Mouse (Mus musculus) liver, embryonic 16.5 days (tissue): Measurements from ENCODE around the gene Rnf227. TPM values are rescaled to one million over a fixed set of nuclear protein-coding genes. Genes with fewer than 3 reads are reported as not detected.
A peak's percentile ranks its signal among the peaks of the same experiment; 100 is the strongest.

Source experiments
- ATAC-seq: fragments of 200-750 bp; cut with Nextera tagmentation; 2 replicates; pipeline ENCODE4 v1.8.0; 2017; ENCODE audit warnings: low read depth, mild to moderate bottlenecking, moderate number of reproducible peaks, moderate library complexity
- H3K27ac ChIP-seq: fragments of 300-500 bp; sonication (generic); 2 replicates; pipeline ENCODE4 v1.5.1; 2014; ENCODE audit warnings: mild to moderate bottlenecking, low read length
- H3K27me3 ChIP-seq: fragments of 300-500 bp; sonication (generic); 2 replicates; pipeline ENCODE4 v1.6.1; 2014; ENCODE audit warnings: low read depth, low read length, mixed read lengths; ENCODE audit not compliant: control insufficient read depth, insufficient read depth
- H3K36me3 ChIP-seq: fragments of 300-500 bp; sonication (generic); 2 replicates; pipeline ENCODE4 v1.6.1; 2014; ENCODE audit warnings: mild to moderate bottlenecking; ENCODE audit not compliant: control insufficient read depth, insufficient read depth
- H3K4me1 ChIP-seq: fragments of 300-500 bp; sonication (generic); 2 replicates; pipeline ENCODE4 v1.6.1; 2014; ENCODE audit warnings: low read depth, low read length, mixed read lengths; ENCODE audit not compliant: control insufficient read depth
- H3K4me2 ChIP-seq: fragments of 300-500 bp; sonication (generic); 2 replicates; pipeline ENCODE4 v1.6.1; 2014; ENCODE audit warnings: low read depth, low read length, mixed read lengths
- H3K4me3 ChIP-seq: fragments of 300-500 bp; sonication (generic); 2 replicates; pipeline ENCODE4 v1.5.1; 2014; ENCODE audit warnings: low read depth, mild to moderate bottlenecking, low read length
- H3K9ac ChIP-seq: fragments of 300-500 bp; sonication (generic); 2 replicates; pipeline ENCODE4 v1.6.1; 2014; ENCODE audit warnings: low read depth, low read length
- H3K9me3 ChIP-seq: fragments of 300-500 bp; sonication (generic); replicated peaks from 2 replicates; pipeline ENCODE4 v1.6.1; 2016; ENCODE audit warnings: low read length; ENCODE audit not compliant: control insufficient read depth
- WGBS: fragments of 180-500 bp; shearing (Covaris S2); extraction: QIAGEN DNeasy Blood & Tissue Kit; methylation state at CpG from one replicate; pipeline ENCODE4 v1.1.7; 2014; ENCODE audit not compliant: insufficient replicate concordance; 5-methylcytosine and 5-hydroxymethylcytosine counted together
- polyA plus RNA-seq: library from polyadenylated mRNA; unstranded; fragments of >200 nt; fragmentation: Nextera tagmentation; extraction: Ambion mirVana; gene quantifications from 2 replicates; pipeline ENCODE4 v1.2.1, GENCODE M21; 2015

Gene Rnf227
- 0.62 and 0.74 TPM in 2 replicates for polyA plus RNA-seq

DNA sequence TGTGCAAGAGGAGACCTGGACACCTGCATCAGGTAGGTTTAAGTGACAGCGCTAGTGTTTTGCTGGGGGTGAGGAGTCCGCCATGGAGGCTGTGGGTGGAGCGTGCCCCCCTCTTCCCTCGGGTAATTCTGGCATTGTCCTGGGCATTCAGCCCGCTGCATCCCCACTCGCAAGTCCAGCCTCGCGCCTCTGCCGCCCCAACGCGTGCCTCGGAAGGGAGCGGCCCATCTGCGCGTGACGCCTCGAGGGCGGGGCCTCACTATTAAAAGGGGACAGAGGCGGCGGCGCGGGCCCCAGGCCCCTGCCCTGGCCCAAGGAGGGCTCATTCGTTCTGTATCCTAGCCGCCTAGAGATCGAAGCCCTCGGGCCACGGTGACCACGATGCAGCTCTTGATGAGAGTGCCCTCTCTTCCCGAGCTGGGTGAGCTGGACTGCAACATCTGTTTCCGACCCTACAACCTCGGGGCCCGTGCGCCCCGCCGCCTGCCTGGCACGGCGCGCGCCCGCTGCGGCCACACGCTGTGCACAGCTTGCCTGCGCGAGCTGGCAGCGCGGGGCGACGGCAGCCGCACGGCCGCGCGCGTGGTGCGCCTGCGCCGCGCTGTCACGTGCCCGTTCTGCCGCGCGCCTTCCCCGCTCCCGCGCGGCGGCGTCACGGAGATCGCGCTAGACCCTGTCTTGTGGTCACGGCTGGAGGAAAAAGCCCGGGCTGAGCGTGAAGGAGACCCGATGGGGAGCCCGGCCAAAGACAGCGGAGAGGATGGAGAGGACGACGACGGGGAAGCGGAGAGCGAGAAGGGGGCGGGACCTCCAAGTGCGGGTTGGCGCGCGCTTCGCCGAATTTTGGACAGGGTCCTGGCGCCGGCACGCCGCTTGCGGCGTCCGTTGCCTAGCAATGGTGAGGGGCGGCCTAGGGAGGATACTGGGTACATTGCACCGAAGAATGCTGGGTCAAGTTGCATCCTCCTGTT lies at the start of gene Rnf227:
Rnf227 (plus strand) TSS at position 301 of the 971 bp plus-strand sequence.
- peak; percentile 64 for ATAC-seq
- Histone ChIP-seq H3K4me2 (peak within 1 kb of the TSS; percentile 78), H3K9ac (peak within 1 kb of the TSS; percentile 30; the same call in 1 of the 2 replicates), H3K4me3 (peak within 1 kb of the TSS; percentile 56), H3K36me3 (no peaks in the 10 kb centered on the region), H3K27me3 (peaks cover 29% of the 10 kb centered on the region), H3K4me1 (peaks cover 12% of the 10 kb centered on the region), H3K9me3 (no peaks in the 10 kb centered on the region), H3K27ac (no peak within 1 kb of the TSS)
- 3% methylated on average over 99 of the region's 99 CpGs for WGBS

DNA sequence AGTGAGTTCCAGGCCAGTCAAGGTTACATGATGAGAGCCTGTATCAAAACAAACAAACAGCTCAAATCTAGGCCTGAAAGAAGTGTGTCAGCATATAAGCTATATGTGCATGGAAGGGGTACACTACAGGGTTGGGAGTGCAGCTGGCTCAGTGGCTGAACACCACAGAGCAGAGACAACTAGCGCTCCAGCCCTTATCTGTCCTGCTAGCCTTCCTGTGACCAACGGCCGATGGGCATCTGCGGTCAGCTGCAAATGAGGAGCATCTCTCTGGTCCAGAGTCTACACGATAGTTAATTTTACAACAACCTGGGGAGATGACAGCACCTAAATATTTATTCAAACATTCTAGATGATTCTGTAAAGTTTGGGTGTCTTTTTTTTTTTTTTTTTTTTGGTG lies 49.1 kb upstream of the Rnf227 start:
- Histone ChIP-seq H3K9me3 (no peaks in the 10 kb centered on the region), H3K4me1 (no peaks in the 10 kb centered on the region), H3K4me3 (no peak overlapping the region), H3K4me2 (no peak overlapping the region), H3K27me3 (no peaks in the 10 kb centered on the region), H3K9ac (no peak overlapping the region), H3K27ac (no peak overlapping the region), H3K36me3 (no peaks in the 10 kb centered on the region)
- 49% methylated on average over 5 of the region's 5 CpGs for WGBS
- ATAC-seq: no peak

DNA sequence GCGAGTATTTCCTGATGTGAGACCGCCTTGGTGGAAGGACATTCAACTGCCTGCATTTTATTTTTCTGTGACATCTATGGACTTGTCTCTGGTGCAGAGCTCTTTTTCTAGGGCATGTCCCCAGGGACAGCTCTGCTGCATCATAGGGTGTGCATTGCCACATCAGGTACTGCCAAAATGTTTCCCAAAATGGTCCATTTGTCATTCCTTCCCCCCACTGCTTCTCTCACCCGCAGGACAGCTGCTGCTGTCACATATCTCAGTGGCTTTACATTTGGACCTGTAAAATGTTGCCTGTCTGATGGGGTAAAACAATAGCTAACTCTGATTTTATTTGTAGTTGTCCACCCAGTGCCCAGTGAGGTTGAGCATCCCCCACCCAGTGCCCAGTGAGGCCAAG lies 45.0 kb upstream of the Rnf227 start:
- H3K9ac ChIP-seq: no peak overlapping the region
- no peaks in the 10 kb centered on the region for H3K9me3 ChIP-seq
- no peaks in the 10 kb centered on the region for H3K27me3 ChIP-seq
- no peaks in the 10 kb centered on the region for H3K36me3 ChIP-seq
- no peak overlapping the region for H3K4me2 ChIP-seq
- WGBS: 63% methylated on average over 3 of the region's 3 CpGs
- H3K4me1 ChIP-seq: no peaks in the 10 kb centered on the region
- H3K4me3 ChIP-seq: no peak overlapping the region
- no peak overlapping the region for H3K27ac ChIP-seq
- ATAC-seq: no peak

DNA sequence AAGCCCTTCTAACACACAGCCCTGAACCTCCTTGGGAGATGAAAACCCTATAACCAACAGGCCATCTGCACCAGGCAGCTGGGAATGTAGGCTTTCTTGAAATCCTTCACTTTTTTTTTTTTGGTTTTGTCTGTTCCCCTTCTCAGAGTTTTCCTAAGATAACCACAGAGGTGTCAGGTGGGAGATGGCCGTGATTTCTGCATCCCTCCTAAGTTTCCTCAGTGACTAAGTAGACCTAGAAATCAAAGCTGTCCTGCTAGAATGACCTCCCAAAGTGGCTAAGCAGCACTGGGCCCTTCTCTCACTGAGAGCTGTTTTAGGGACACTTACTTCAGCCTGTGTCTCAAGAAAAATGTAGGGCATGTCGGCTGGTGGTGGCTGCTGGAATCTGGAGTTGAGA lies 42.5 kb upstream of the Rnf227 start:
- 78% methylated on average over 2 of the region's 2 CpGs for WGBS
- ATAC-seq: no peak
- no peak overlapping the region for H3K4me2 ChIP-seq
- no peak overlapping the region for H3K27ac ChIP-seq
- no peak overlapping the region for H3K4me3 ChIP-seq
- no peaks in the 10 kb centered on the region for H3K4me1 ChIP-seq
- H3K27me3 ChIP-seq: no peaks in the 10 kb centered on the region
- no peaks in the 10 kb centered on the region for H3K9me3 ChIP-seq
- no peaks in the 10 kb centered on the region for H3K36me3 ChIP-seq
- no peak overlapping the region for H3K9ac ChIP-seq

DNA sequence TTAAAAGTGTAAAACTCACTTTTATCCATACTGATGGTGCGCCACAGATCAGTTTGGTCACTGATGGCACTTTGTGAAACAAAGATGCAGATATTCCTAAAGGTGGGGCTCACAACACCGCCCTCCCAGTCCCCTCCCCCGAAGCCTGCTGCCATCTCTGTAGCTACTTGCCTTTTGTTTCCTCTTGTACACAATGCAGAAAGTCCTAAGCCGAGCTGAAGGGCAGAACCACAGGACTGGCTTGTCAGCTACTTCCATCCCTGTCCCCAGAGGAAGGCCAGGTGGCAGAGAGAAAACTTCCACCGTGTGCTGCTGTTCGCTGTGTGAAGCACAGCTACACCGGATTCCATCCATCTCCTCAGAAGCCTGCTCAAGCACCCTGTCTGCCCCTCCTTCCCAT lies 42.0 kb upstream of the Rnf227 start:
- 69% methylated on average over 7 of the region's 7 CpGs for WGBS

DNA sequence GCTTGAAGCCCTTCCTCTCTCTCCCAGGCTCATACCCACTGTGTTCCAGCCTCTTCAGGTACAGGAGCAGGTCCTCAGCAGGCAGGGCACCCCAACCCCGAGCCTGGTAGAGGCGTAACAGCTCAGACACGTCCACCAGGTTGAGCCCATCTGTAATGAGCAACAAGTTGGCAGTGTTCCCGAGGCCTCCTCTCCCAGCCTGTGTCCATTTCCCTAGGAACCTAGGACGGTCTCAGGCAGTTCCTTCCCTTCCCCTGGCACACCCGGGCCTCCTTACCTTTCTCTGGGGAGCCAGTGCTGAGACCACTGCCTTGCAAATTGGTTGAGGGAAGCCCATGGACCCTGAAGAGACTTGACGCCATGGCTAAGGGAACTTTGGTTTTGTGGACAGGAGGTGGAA lies 37.4 kb upstream of the Rnf227 start:
- no peak for ATAC-seq
- Histone ChIP-seq H3K4me3 (no peak overlapping the region), H3K27me3 (no peaks in the 10 kb centered on the region), H3K36me3 (no peaks in the 10 kb centered on the region; the same call in 1 of the 2 replicates), H3K9me3 (no peaks in the 10 kb centered on the region), H3K27ac (no peak overlapping the region), H3K9ac (no peak overlapping the region), H3K4me2 (no peak overlapping the region), H3K4me1 (no peaks in the 10 kb centered on the region)
- 77% methylated on average over 7 of the region's 7 CpGs for WGBS

More for the DNA sequence above, 42.0 kb upstream of the Rnf227 start:
- Histone ChIP-seq H3K4me1 (no peaks in the 10 kb centered on the region), H3K9me3 (no peaks in the 10 kb centered on the region), H3K9ac (no peak overlapping the region), H3K27me3 (no peaks in the 10 kb centered on the region), H3K4me3 (no peak overlapping the region), H3K36me3 (no peaks in the 10 kb centered on the region), H3K27ac (no peak overlapping the region), H3K4me2 (no peak overlapping the region)
- ATAC-seq: no peak

DNA sequence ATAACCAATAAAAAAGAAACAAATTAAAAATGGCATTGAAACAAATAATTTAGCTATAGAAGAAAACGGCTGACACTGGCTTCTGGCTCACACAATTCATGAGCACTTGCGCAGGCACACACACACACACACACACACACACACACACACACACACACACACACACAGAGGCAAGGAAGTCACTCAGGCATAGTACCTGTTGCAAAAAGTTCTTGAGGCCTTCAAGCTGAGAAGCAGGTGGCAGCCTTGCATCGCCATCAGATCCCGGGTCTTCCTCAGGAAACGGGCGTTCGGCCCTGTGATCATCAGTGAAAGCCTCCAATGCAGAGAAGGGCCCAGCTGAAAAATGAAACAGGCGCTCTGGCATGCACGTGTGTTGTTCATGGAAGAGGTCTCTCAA lies 35.0 kb upstream of the Rnf227 start:
- Histone ChIP-seq H3K4me1 (no peaks in the 10 kb centered on the region), H3K9me3 (no peaks in the 10 kb centered on the region), H3K27ac (no peak overlapping the region), H3K36me3 (peaks cover 4% of the 10 kb centered on the region), H3K27me3 (no peaks in the 10 kb centered on the region), H3K9ac (no peak overlapping the region), H3K4me3 (no peak overlapping the region), H3K4me2 (no peak overlapping the region)
- 84% methylated on average over 9 of the region's 9 CpGs for WGBS
- no peak for ATAC-seq

DNA sequence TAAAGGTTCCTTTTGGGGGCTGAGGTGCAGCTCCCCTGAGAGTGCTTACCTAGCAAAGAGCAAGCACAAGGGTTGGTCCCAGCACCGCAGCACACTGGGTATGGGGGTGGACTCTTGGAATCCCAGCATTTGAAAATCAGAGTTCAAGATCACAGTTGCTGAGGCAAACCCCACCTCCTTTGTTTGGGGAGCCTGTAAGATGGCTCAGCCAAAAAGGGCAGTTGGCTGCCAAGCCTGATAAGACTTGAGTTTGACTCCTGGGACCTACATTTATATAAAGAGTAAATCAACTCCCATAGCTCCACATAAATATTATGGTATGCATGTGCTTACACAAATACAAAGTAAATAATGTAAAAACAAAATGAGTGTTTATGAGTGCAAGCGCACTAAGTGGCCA lies 34.2 kb upstream of the Rnf227 start:
- Histone ChIP-seq H3K4me3 (no peak overlapping the region), H3K4me2 (no peak overlapping the region), H3K27ac (no peak overlapping the region), H3K9ac (no peak overlapping the region), H3K36me3 (peaks cover 4% of the 10 kb centered on the region), H3K4me1 (no peaks in the 10 kb centered on the region), H3K9me3 (no peaks in the 10 kb centered on the region), H3K27me3 (no peaks in the 10 kb centered on the region)
- ATAC-seq: no peak
- 64% methylated on average over 2 of the region's 2 CpGs for WGBS

DNA sequence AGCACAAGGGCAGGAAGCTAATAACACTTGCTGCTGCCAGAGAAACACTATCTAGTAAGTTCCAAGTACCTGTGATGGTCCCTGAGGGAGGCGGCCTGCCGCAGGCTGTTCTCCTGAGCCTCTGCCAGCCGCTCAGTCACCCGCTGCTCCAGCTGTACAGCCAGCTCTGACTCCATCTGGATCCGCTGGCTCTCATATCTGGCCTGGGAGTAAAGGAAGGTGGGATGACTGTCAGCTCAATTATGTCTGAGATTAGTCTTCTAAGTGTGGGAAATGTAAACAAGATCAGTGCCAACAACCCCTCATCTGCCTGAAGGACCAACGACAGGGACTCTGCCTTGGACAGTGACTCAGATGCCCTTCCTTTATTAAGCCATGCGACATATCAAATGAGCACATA lies 29.0 kb upstream of the Rnf227 start:
- H3K27me3 ChIP-seq: no peaks in the 10 kb centered on the region
- no peak overlapping the region for H3K27ac ChIP-seq
- H3K9me3 ChIP-seq: no peaks in the 10 kb centered on the region
- no peak for ATAC-seq
- 81% methylated on average over 7 of the region's 7 CpGs for WGBS
- no peak overlapping the region for H3K4me3 ChIP-seq
- no peaks in the 10 kb centered on the region for H3K4me1 ChIP-seq
- H3K4me2 ChIP-seq: no peak overlapping the region
- H3K9ac ChIP-seq: no peak overlapping the region
- peaks cover 4% of the 10 kb centered on the region for H3K36me3 ChIP-seq
